Mouse (Mus musculus) left cerebral cortex, adult 9 months (tissue): ENCODE data around the gene Pam16.

ENCODE experiments used
- DNase-seq, 2 experiments: peaks; one replicate each; pipeline ENCODE4 v3.0.0; 2022; ENCODE audit warnings: low spot score in 2 of 2

Gene Pam16

GRCm38 (mm10) chr16:4646831-4647230 lies 22.0 kb upstream of the Pam16 start:
- DNase-seq: no peak

- no peak for DNase-seq
Observed at GRCm38 (mm10) chr16:4645867-4646266, 21.1 kb upstream of the Pam16 start.

- peak in 1 of 2 experiments; percentile 84 for DNase-seq
Observed at GRCm38 (mm10) chr16:4643670-4644419, 19.1 kb upstream of the Pam16 start.

GRCm38 (mm10) chr16:4642937-4643336 lies 18.1 kb upstream of the Pam16 start:
- DNase-seq: no peak

GRCm38 (mm10) chr16:4642190-4642589 lies 17.4 kb upstream of the Pam16 start:
- DNase-seq: peak; percentile 60 to 74

- DNase-seq: no peak
Observed at GRCm38 (mm10) chr16:4641119-4641838, 16.5 kb upstream of the Pam16 start.

- no peak for DNase-seq
Observed at GRCm38 (mm10) chr16:4640267-4641005, 15.6 kb upstream of the Pam16 start.

GRCm38 (mm10) chr16:4639831-4640237 lies 15.0 kb upstream of the Pam16 start, which contains the start of the genes Vasn and Dnaja3:
TSS of gene Vasn (plus strand) at chr16:4639941.
TSS of gene Dnaja3 (plus strand) at chr16:4639989.
- DNase-seq: peak in 1 of 2 experiments; percentile 76

- DNase-seq: no peak
Observed at GRCm38 (mm10) chr16:4638891-4639390, 14.2 kb upstream of the Pam16 start.

- no peak for DNase-seq
Observed at GRCm38 (mm10) chr16:4635760-4636159, 11.0 kb upstream of the Pam16 start.

GRCm38 (mm10) chr16:4634681-4635080 lies 9.9 kb upstream of the Pam16 start:
- no peak for DNase-seq

GRCm38 (mm10) chr16:4633661-4634060 lies 8.9 kb upstream of the Pam16 start:
- DNase-seq: no peak

- peak in 1 of 2 experiments; percentile 31 for DNase-seq
Observed at GRCm38 (mm10) chr16:4632050-4632449, 7.3 kb upstream of the Pam16 start.

- DNase-seq: peak in 1 of 2 experiments; percentile 82
Observed at GRCm38 (mm10) chr16:4629950-4630349, 5.2 kb upstream of the Pam16 start.

GRCm38 (mm10) chr16:4628898-4629419 lies 4.2 kb upstream of the Pam16 start:
- no peak for DNase-seq

- DNase-seq: no peak
Observed at GRCm38 (mm10) chr16:4627105-4627504, 2.3 kb upstream of the Pam16 start.

- DNase-seq: no peak
Observed at GRCm38 (mm10) chr16:4624074-4624473, 714 bp downstream of the Pam16 start.

- DNase-seq: no peak
Observed at GRCm38 (mm10) chr16:4616829-4617228, 8.0 kb downstream of the Pam16 start.

GRCm38 (mm10) chr16:4615297-4615696 lies 9.5 kb downstream of the Pam16 start:
- DNase-seq: no peak

GRCm38 (mm10) chr16:4614639-4615038 lies 10.1 kb downstream of the Pam16 start:
- DNase-seq: no peak

- no peak for DNase-seq
Observed at GRCm38 (mm10) chr16:4613736-4614135, 11.1 kb downstream of the Pam16 start.

- no peak for DNase-seq
Observed at GRCm38 (mm10) chr16:4611676-4612075, 13.1 kb downstream of the Pam16 start.
